Mouse (Mus musculus) myocyte (in vitro differentiated cells): ENCODE measurements around the gene Rnf224.

ENCODE experiments used
- POLR2A ChIP-seq: IDR thresholded peaks from one replicate; pipeline ENCODE4 v1.6.1; 2011; ENCODE audit warnings: low read depth, mild to moderate bottlenecking, control low read depth, moderate library complexity; ENCODE audit not compliant: insufficient read length
- POLR2AphosphoS2 ChIP-seq: IDR thresholded peaks from one replicate; pipeline ENCODE4 v1.6.1; 2011; ENCODE audit warnings: low read depth, control low read depth; ENCODE audit not compliant: insufficient read length
- TCF12 ChIP-seq: IDR thresholded peaks from one replicate; pipeline ENCODE4 v1.6.1; 2011; ENCODE audit warnings: mild to moderate bottlenecking, control low read depth; ENCODE audit not compliant: poor library complexity, insufficient read depth, severe bottlenecking

GRCm38 (mm10) chr2:25262291-25262767 is 25.7 kb upstream of the Rnf224 start, which contains the start of gene Tprn:
- TF ChIP-seq TCF12 (no peak), POLR2A (peak; percentile 65), POLR2AphosphoS2 (peak; percentile 31)
